Mouse (Mus musculus) limb, embryonic 11.5 days (tissue): ENCODE data around the gene Tbc1d9. TPM values are rescaled to one million over a fixed set of nuclear protein-coding genes. Genes with fewer than 3 reads are reported as not detected.

ENCODE experiments used
- ATAC-seq: fragments of 200-750 bp; cut with Nextera tagmentation; 2 replicates; pipeline ENCODE4 v1.8.0; 2017; ENCODE audit warnings: low read depth; ENCODE audit not compliant: insufficient number of reproducible peaks, low FRiP score, low TSS enrichment
- DNase-seq: peaks from one replicate; pipeline ENCODE4 v3.0.0-alpha.2; 2015; ENCODE audit warnings: low spot score
- H3K27ac ChIP-seq: fragments of 300-500 bp; sonication (generic); replicated peaks from 2 replicates; pipeline ENCODE4 v1.5.1; 2014; ENCODE audit warnings: low read depth, mild to moderate bottlenecking, low read length
- H3K27me3 ChIP-seq: fragments of 300-500 bp; sonication (generic); 2 replicates; pipeline ENCODE4 v1.6.1; 2014; ENCODE audit warnings: mild to moderate bottlenecking, low read length, mixed read lengths; ENCODE audit not compliant: control insufficient read depth, insufficient read depth
- H3K36me3 ChIP-seq: fragments of 300-500 bp; sonication (generic); 2 replicates; pipeline ENCODE4 v1.6.1; 2014; ENCODE audit warnings: mild to moderate bottlenecking, low read length, moderate library complexity, mixed read lengths; ENCODE audit not compliant: control insufficient read depth, insufficient read depth
- H3K4me1 ChIP-seq: fragments of 300-500 bp; sonication (generic); 2 replicates; pipeline ENCODE4 v1.6.1; 2014; ENCODE audit warnings: low read length, mixed read lengths; ENCODE audit not compliant: control insufficient read depth, insufficient read depth
- H3K4me2 ChIP-seq: fragments of 300-500 bp; sonication (generic); 2 replicates; pipeline ENCODE4 v1.6.1; 2014; ENCODE audit warnings: low read depth, mild to moderate bottlenecking, moderate library complexity; ENCODE audit not compliant: severe bottlenecking
- H3K4me3 ChIP-seq: fragments of 300-500 bp; sonication (generic); 2 replicates; pipeline ENCODE4 v1.5.1; 2014; ENCODE audit warnings: low read depth, low read length
- H3K9ac ChIP-seq: fragments of 300-500 bp; sonication (generic); 2 replicates; pipeline ENCODE4 v1.6.1; 2014; ENCODE audit warnings: mild to moderate bottlenecking, low read length
- H3K9me3 ChIP-seq: fragments of 300-500 bp; sonication (generic); 2 replicates; pipeline ENCODE4 v1.6.1; 2016; ENCODE audit warnings: low read length; ENCODE audit not compliant: control insufficient read depth
- WGBS: fragments of 180-500 bp; shearing (Covaris S2); extraction: QIAGEN DNeasy Blood & Tissue Kit; methylation state at CpG from one replicate; pipeline ENCODE4 v1.1.7; 2014; 5-methylcytosine and 5-hydroxymethylcytosine counted together
- polyA plus RNA-seq: library from polyadenylated mRNA; unstranded; fragments of >200 nt; fragmentation: Nextera tagmentation; extraction: Ambion mirVana; gene quantifications from 2 replicates; pipeline ENCODE4 v1.2.1, GENCODE M21; 2014

Gene Tbc1d9
- 1.6 TPM in 2 replicates for polyA plus RNA-seq

DNA sequence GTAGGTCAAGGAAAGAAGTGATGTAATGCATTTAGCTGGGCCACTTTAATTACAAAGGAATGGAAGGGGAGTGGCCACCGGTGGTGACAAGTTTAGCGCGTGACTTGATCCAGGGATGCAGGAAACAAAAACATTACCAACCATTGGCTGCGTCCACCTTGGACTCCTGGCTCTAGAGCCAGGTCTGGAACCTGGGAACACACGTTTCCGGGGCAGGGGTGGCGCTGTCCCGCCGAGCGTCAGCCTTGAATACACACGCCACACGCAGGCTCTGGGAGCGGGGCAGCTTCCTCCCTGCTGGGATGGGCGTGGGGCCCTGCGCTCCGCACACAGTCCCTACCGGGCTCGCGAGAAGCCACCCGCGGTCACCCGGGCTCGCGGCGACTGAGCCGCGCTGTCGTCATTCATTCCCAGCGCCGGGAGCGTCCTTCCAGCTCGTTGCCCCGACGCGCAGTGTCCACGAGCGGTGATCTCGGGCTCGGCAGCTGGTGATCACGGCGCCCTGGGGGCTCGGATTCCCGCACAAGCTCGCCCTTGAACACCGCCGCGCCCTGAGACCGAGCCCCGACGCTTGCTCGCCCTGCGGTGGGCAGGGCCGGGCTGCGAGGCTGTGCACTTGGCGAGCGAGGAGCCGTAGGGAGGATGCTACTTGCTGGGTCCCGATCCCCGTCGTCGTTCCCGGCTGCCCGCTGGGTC is at the start of gene Tbc1d9:
Gene Tbc1d9 (plus strand): TSS at position 118 of the 696 bp plus-strand sequence.
- under 1% methylated on average over 63 of the region's 63 CpGs for WGBS
- H3K9ac ChIP-seq, result peak within 1 kb of the TSS; percentile 85
- no peaks in the 10 kb centered on the region for H3K27me3 ChIP-seq
- ATAC-seq (peak; percentile 88), DNase-seq (peak; percentile 79)
- peak within 1 kb of the TSS; percentile 72 for H3K4me3 ChIP-seq
- no peaks in the 10 kb centered on the region for H3K9me3 ChIP-seq
- no peak within 1 kb of the TSS; the same call in 1 of the 2 replicates for H3K27ac ChIP-seq
- H3K36me3 ChIP-seq, result no peaks in the 10 kb centered on the region
- peak within 1 kb of the TSS; percentile 88 for H3K4me2 ChIP-seq
- no peaks in the 10 kb centered on the region for H3K4me1 ChIP-seq

DNA sequence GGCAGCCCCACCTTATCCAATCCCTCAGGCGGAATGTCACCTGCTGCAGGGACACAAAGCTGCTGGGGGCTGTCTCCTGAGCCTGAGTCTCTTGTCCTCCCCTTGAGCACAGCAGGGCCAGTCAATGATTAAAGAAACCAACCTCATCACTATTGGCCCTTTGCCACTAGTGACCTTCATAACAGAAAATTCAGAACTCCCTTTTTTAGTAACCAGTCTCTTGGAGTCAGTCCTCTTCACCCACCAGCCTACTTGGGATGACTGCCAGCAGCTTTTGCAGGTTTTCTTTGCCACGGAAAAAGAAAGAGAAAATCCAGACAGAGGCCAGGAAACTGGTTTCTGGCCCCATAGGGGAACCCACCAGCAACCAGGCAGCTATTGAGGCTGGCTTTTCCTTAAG is 30.1 kb upstream of the Tbc1d9 start:
- 57% methylated on average over 2 of the region's 2 CpGs for WGBS
- ATAC-seq (no peak), DNase-seq (no peak)
- H3K4me3 ChIP-seq, result no peak overlapping the region
- H3K9me3 ChIP-seq, result no peaks in the 10 kb centered on the region
- no peaks in the 10 kb centered on the region for H3K27me3 ChIP-seq
- H3K27ac ChIP-seq, result no peak overlapping the region
- H3K4me2 ChIP-seq, result no peak overlapping the region
- H3K36me3 ChIP-seq, result no peaks in the 10 kb centered on the region
- no peaks in the 10 kb centered on the region for H3K4me1 ChIP-seq
- H3K9ac ChIP-seq, result no peak overlapping the region

DNA sequence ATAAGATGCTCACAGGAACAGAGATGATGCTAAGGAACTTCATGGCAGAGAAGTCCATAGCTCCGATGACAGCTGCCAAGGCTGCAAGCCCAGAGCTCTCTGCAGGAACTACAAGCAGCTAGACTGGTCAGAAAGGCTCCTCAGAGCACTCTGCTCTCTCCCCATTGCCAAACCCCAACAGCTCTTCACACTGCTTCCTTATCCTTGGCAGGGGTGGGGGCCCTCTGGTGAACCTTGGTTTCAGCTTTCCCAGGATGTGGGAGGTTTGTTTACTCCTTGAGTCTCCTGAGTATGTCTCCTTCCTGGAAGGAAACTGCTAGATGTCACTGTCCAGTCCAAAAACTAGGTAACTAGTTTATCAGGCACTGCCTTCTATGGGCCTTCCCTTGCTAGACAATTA is 25.1 kb upstream of the Tbc1d9 start:
- no peak for ATAC-seq
- Histone ChIP-seq H3K36me3 (no peaks in the 10 kb centered on the region), H3K9me3 (no peaks in the 10 kb centered on the region), H3K4me3 (no peak overlapping the region), H3K9ac (no peak overlapping the region), H3K27ac (no peak overlapping the region), H3K27me3 (no peaks in the 10 kb centered on the region), H3K4me1 (no peaks in the 10 kb centered on the region), H3K4me2 (no peak overlapping the region)
- WGBS, result 100% methylated on average over 1 of the region's 1 CpGs
- DNase-seq, result no peak

DNA sequence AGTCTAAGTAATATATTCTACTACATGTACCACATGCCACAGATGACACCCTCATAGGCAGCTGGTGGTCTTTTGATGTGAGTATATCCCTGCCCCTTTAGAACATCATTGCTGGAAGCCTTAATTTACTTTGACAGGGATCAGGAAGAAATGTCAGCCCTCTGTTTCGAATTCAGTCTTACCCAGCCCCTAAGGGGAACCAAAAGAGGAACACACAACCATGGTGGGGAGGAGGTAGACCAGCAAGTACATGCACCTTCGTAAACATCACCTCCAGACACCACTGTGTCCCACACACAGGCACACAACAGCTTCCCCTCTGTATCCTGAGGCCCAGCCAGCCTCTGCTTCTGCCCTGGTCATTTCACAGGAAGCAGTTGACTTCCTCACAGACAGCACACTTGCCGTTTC is 24.4 kb upstream of the Tbc1d9 start:
- WGBS, result 74% methylated on average over 3 of the region's 3 CpGs
- H3K4me1 ChIP-seq, result no peaks in the 10 kb centered on the region
- no peak overlapping the region for H3K9ac ChIP-seq
- H3K4me3 ChIP-seq, result no peak overlapping the region
- no peak overlapping the region for H3K4me2 ChIP-seq
- H3K9me3 ChIP-seq, result no peaks in the 10 kb centered on the region
- no peaks in the 10 kb centered on the region for H3K27me3 ChIP-seq
- no peak overlapping the region for H3K27ac ChIP-seq
- ATAC-seq, result no peak
- H3K36me3 ChIP-seq, result no peaks in the 10 kb centered on the region
- DNase-seq, result no peak

DNA sequence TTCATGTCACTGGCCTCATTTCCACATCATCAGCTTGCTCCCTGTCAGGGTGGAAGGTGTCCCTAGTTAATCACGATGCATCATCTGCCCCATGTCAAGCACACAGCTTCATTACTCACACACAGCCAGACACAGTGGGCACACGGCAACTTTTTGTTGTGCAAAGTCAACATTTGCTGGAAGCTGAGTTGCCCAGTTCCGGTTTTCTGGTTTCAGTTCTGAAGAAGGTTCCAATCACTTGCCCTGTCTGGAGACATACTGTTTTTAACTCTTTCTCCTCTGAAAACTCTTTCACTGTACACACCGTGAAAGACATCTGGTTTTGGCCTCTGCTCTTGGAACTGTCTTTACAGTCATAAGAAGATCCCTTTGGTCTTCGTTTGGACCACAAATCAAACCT is 23.8 kb upstream of the Tbc1d9 start:
- Histone ChIP-seq H3K4me2 (no peak overlapping the region), H3K36me3 (no peaks in the 10 kb centered on the region), H3K4me3 (no peak overlapping the region), H3K27ac (no peak overlapping the region), H3K27me3 (no peaks in the 10 kb centered on the region), H3K9me3 (no peaks in the 10 kb centered on the region), H3K9ac (no peak overlapping the region), H3K4me1 (no peaks in the 10 kb centered on the region)
- WGBS, result 81% methylated on average over 5 of the region's 5 CpGs
- DNase-seq (no peak), ATAC-seq (no peak)

DNA sequence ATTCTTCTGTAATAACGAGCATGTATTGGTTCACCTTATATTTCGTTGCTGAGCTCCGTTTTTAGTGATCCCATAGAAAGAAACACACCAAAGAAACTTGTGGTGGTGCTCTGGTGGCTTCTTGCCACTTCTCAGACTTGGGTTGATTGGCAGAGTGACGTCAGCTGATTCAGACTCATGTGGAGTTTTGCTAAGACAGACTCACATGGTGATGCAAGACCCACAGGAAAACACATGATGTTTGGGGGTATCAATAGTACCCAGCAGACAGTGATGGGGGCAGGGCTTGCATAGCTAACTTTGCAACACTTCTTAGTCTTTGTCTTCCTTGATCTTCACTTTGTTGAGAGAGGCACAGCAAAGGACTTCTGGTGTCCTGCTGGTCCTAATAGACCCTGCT is 20.6 kb upstream of the Tbc1d9 start:
- Histone ChIP-seq H3K9me3 (no peaks in the 10 kb centered on the region), H3K4me1 (no peaks in the 10 kb centered on the region), H3K4me3 (no peak overlapping the region), H3K36me3 (no peaks in the 10 kb centered on the region), H3K27me3 (no peaks in the 10 kb centered on the region), H3K4me2 (no peak overlapping the region), H3K27ac (no peak overlapping the region), H3K9ac (no peak overlapping the region)
- WGBS, result 83% methylated on average over 4 of the region's 4 CpGs
- ATAC-seq (no peak), DNase-seq (no peak)

DNA sequence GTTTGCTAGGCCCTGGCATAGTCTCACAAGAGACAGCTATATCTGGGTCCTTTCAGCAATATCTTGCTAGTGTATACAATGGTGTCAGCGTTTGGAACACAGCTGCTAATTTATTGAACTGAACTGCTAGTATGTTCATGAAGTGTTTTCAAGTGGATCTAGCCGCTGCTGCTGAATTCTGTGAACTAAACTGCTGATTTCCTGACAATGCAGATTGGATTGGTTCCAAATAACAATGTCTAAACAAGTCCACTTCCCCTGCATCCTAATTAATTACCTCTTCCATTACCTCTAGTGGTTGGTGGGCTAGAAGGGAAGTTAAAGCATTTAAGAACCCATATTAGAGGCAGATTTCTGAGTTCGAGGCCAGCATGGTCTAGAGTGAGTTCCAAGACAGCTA is 19.7 kb upstream of the Tbc1d9 start:
- no peaks in the 10 kb centered on the region for H3K27me3 ChIP-seq
- 90% methylated on average over 3 of the region's 3 CpGs for WGBS
- no peak for DNase-seq
- H3K36me3 ChIP-seq, result no peaks in the 10 kb centered on the region
- no peak overlapping the region for H3K4me2 ChIP-seq
- no peak overlapping the region for H3K4me3 ChIP-seq
- no peak overlapping the region for H3K27ac ChIP-seq
- no peak overlapping the region for H3K9ac ChIP-seq
- no peaks in the 10 kb centered on the region for H3K9me3 ChIP-seq
- no peak for ATAC-seq
- H3K4me1 ChIP-seq, result no peaks in the 10 kb centered on the region

DNA sequence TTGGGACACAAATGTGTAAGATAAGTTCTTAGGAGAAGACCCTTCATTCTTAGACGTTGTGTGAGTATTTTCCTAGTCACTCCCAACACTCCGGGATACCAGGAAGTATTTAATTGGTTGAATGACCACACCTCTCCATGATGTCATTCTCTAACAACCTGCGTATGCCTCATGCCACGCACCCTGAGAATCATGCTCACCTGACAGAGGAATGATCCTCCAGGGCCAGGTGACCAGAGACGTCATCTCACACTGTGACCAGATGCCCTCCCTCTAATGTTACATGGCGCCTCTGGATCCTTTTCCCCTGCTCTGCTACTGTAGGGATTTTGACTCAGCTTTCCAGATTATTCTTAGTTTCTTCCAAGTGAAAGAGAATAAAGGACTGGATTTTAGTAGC is 16.0 kb upstream of the Tbc1d9 start:
- H3K27me3 ChIP-seq, result no peaks in the 10 kb centered on the region
- ATAC-seq (no peak), DNase-seq (no peak)
- 86% methylated on average over 6 of the region's 6 CpGs for WGBS
- H3K4me2 ChIP-seq, result no peak overlapping the region
- H3K9ac ChIP-seq, result no peak overlapping the region
- no peak overlapping the region for H3K4me3 ChIP-seq
- H3K9me3 ChIP-seq, result no peaks in the 10 kb centered on the region
- H3K4me1 ChIP-seq, result no peaks in the 10 kb centered on the region
- no peaks in the 10 kb centered on the region for H3K36me3 ChIP-seq
- no peak overlapping the region for H3K27ac ChIP-seq

DNA sequence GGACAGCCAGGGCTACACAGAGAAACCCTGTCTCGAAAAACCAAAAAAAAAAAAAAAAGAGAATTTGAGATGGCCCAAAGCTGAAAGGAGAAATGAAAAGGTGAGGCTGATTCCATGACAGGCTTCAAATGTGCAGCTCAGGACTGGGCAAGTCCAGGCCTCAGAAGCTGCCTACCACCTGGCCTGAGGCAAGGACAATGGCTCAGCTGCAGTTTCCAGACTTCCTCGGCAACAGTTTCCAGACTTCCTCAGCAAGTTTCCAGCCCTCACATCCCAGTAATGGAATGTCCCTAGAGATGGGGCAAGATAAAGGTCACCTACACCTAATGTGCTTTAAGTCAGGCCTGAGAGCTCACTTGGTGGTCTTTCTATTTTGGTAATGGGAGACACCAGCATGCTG is 13.1 kb upstream of the Tbc1d9 start:
- H3K4me2 ChIP-seq, result no peak overlapping the region
- H3K4me1 ChIP-seq, result no peaks in the 10 kb centered on the region
- DNase-seq (no peak), ATAC-seq (no peak)
- 69% methylated on average over 1 of the region's 2 CpGs for WGBS
- no peaks in the 10 kb centered on the region for H3K27me3 ChIP-seq
- no peaks in the 10 kb centered on the region for H3K9me3 ChIP-seq
- H3K9ac ChIP-seq, result no peak overlapping the region
- H3K4me3 ChIP-seq, result no peak overlapping the region
- no peaks in the 10 kb centered on the region for H3K36me3 ChIP-seq
- no peak overlapping the region for H3K27ac ChIP-seq
